Mouse (Mus musculus) midbrain, embryonic 11.5 days (tissue): ENCODE measurements around the gene Aak1. TPM values are rescaled to one million over a fixed set of nuclear protein-coding genes. Genes with fewer than 3 reads are reported as not detected.

Experiments used
- ATAC-seq: fragments of 200-750 bp; cut with Nextera tagmentation; 2 replicates; pipeline ENCODE4 v1.8.0; 2017; ENCODE audit warnings: moderate TSS enrichment, moderate library complexity; ENCODE audit not compliant: low FRiP score
- DNase-seq: peaks from one replicate; pipeline ENCODE4 v3.0.0; 2015; ENCODE audit warnings: low spot score; ENCODE audit errors: missing footprints
- H3K27ac ChIP-seq: fragments of 300-500 bp; sonication (generic); 2 replicates; pipeline ENCODE4 v1.5.1; 2014; ENCODE audit warnings: low read depth, low read length
- H3K27me3 ChIP-seq: fragments of 300-500 bp; sonication (generic); 2 replicates; pipeline ENCODE4 v1.6.1; 2014; ENCODE audit warnings: mild to moderate bottlenecking, low read length, moderate library complexity, mixed read lengths; ENCODE audit not compliant: control insufficient read depth, insufficient read depth
- H3K36me3 ChIP-seq: fragments of 300-500 bp; sonication (generic); 2 replicates; pipeline ENCODE4 v1.6.1; 2014; ENCODE audit warnings: mild to moderate bottlenecking, low read length, moderate library complexity, mixed read lengths; ENCODE audit not compliant: control insufficient read depth, insufficient read depth
- H3K4me1 ChIP-seq: fragments of 300-500 bp; sonication (generic); 2 replicates; pipeline ENCODE4 v1.6.1; 2014; ENCODE audit warnings: low read length; ENCODE audit not compliant: control insufficient read depth, insufficient read depth
- H3K4me2 ChIP-seq: fragments of 300-500 bp; sonication (generic); 2 replicates; pipeline ENCODE4 v1.6.1; 2014; ENCODE audit warnings: mild to moderate bottlenecking, moderate library complexity
- H3K4me3 ChIP-seq: fragments of 300-500 bp; sonication (generic); 2 replicates; pipeline ENCODE4 v1.5.1; 2014; ENCODE audit warnings: low read depth, low read length
- H3K9ac ChIP-seq: fragments of 300-500 bp; sonication (generic); 2 replicates; pipeline ENCODE4 v1.6.1; 2014; ENCODE audit warnings: low read length
- H3K9me3 ChIP-seq: fragments of 300-500 bp; sonication (generic); 2 replicates; pipeline ENCODE4 v1.6.1; 2016; ENCODE audit warnings: low read length; ENCODE audit not compliant: control insufficient read depth
- WGBS: fragments of 180-500 bp; shearing (Covaris S2); extraction: QIAGEN DNeasy Blood & Tissue Kit; methylation state at CpG from one replicate; pipeline ENCODE4 v1.1.7; 2014; 5-methylcytosine and 5-hydroxymethylcytosine counted together
- polyA plus RNA-seq: library from polyadenylated mRNA; unstranded; fragments of >200 nt; fragmentation: Nextera tagmentation; extraction: Ambion mirVana; gene quantifications from 2 replicates; pipeline ENCODE4 v1.2.1, GENCODE M21; 2014

The Aak1 gene
- polyA plus RNA-seq, 1 experiment from 2014 or later, result 17.1 TPM

DNA sequence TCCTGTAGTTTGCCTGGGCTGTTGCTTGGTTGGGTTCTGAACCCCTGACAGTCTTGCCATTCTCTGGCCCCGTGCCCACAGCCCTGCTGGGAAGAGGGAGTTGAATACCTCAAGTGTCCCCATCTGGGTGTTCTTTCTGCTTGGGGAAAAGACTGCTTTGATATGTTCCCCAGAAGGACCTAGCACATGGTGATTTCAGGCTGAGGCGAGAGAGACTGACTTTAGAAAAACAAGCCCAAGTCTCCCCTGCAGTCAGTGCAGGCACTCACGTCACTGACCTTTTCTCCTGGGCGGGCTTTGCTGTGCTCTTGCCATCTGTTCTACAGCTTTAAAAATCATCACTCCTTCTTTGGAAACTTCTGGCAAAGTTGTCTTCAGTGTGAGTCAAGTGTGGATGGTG, 67.9 kb downstream of the Aak1 start:
- Histone ChIP-seq H3K4me2 (no peak overlapping the region), H3K27me3 (no peaks in the 10 kb centered on the region), H3K36me3 (no peaks in the 10 kb centered on the region), H3K9ac (no peak overlapping the region), H3K27ac (no peak overlapping the region), H3K4me1 (no peaks in the 10 kb centered on the region), H3K4me3 (no peak overlapping the region), H3K9me3 (no peaks in the 10 kb centered on the region)
- no peak for DNase-seq
- 83% methylated on average over 4 of the region's 4 CpGs for WGBS
- no peak for ATAC-seq

DNA sequence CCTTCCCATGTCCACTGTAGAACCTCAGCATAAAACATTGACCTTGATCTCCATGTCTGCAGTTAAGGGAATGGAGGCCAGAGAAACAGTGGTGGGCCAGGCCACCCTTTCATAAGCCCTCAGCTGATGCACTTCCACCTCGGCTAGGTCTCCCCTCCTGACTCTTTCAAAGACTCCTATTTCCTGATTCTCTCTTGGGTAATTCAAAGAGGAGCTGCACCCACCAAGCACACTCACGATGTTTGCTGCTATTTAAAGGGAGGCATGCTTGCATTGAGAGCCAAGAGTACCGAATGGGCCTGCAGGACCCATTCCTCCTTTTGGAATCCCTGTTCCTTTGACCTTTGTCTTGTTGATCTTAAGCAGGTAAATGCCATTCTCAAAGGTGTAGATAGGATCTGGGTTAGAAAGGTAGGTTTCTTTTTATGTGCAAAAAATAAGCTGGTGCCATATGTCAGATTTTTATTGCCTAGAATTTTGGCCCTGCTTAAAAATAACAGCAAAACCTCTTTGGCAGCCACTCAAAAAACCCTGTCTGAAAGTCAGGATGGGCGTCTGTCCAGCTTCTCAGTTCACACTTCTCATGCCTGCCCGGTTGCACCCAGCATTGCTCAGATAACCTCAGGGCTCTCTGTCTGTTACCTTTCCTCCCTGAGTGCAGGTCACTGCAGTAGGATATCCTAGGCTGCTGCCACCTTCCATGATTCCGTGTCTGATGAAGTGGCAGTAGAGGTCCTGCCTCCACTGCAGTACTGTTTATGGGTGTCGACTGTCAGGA, 68.9 kb downstream of the Aak1 start:
- no peaks in the 10 kb centered on the region for H3K27me3 ChIP-seq
- no peak overlapping the region for H3K4me3 ChIP-seq
- H3K4me1 ChIP-seq, result no peaks in the 10 kb centered on the region
- H3K4me2 ChIP-seq, result no peak overlapping the region
- ATAC-seq (no peak), DNase-seq (no peak)
- H3K9me3 ChIP-seq, result no peaks in the 10 kb centered on the region
- H3K27ac ChIP-seq, result no peak overlapping the region
- H3K9ac ChIP-seq, result no peak overlapping the region
- no peaks in the 10 kb centered on the region for H3K36me3 ChIP-seq
- WGBS, result 85% methylated on average over 7 of the region's 7 CpGs

- Histone ChIP-seq H3K4me3 (no peak overlapping the region), H3K4me1 (no peaks in the 10 kb centered on the region), H3K27ac (no peak overlapping the region), H3K9ac (no peak overlapping the region), H3K36me3 (no peaks in the 10 kb centered on the region), H3K27me3 (no peaks in the 10 kb centered on the region), H3K9me3 (no peaks in the 10 kb centered on the region), H3K4me2 (no peak overlapping the region)
- 25% methylated on average over 4 of the region's 4 CpGs for WGBS
- DNase-seq (no peak), ATAC-seq (no peak)
These were observed 72.6 kb downstream of the Aak1 start for GRCm38 (mm10) chr6:86921880-86922279.

- Histone ChIP-seq H3K36me3 (no peaks in the 10 kb centered on the region), H3K4me3 (no peak overlapping the region), H3K9me3 (no peaks in the 10 kb centered on the region), H3K27me3 (no peaks in the 10 kb centered on the region), H3K27ac (no peak overlapping the region), H3K9ac (no peak overlapping the region), H3K4me1 (no peaks in the 10 kb centered on the region), H3K4me2 (no peak overlapping the region)
- DNase-seq (no peak), ATAC-seq (no peak)
- 90% methylated on average over 4 of the region's 4 CpGs for WGBS
These were observed 75.4 kb downstream of the Aak1 start for GRCm38 (mm10) chr6:86924746-86925145.

- H3K4me2 ChIP-seq, result no peak overlapping the region
- no peaks in the 10 kb centered on the region for H3K4me1 ChIP-seq
- no peaks in the 10 kb centered on the region for H3K27me3 ChIP-seq
- DNase-seq (no peak), ATAC-seq (no peak)
- WGBS, result 75% methylated on average over 5 of the region's 5 CpGs
- H3K27ac ChIP-seq, result no peak overlapping the region
- peaks cover 8% of the 10 kb centered on the region for H3K9me3 ChIP-seq
- no peak overlapping the region for H3K4me3 ChIP-seq
- no peak overlapping the region for H3K9ac ChIP-seq
- H3K36me3 ChIP-seq, result peaks cover 17% of the 10 kb centered on the region
These were observed 85.2 kb downstream of the Aak1 start for GRCm38 (mm10) chr6:86934541-86934940.

DNA sequence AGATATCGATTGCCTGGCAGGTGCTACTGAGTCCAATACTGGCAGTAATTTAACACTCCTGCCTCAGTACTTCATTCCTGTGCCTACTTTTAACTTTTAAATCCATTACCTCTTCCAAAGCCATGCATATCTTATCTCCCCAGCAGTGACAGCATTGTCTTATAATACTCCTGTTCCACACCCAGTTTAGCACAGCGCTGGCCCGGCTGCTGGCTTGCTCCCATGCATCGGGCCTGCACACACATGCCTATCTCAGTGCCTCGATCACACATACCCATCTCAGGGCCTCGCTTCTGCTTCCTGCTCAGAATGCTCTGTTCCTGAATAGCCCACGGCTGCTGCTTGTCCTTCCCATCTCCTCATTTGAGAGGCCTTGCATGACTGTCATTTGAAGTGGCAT, 90.5 kb downstream of the Aak1 start:
- Histone ChIP-seq H3K9me3 (peaks cover 8% of the 10 kb centered on the region), H3K36me3 (peaks cover 22% of the 10 kb centered on the region), H3K4me3 (no peak overlapping the region), H3K9ac (no peak overlapping the region), H3K4me1 (no peaks in the 10 kb centered on the region), H3K4me2 (no peak overlapping the region), H3K27ac (no peak overlapping the region), H3K27me3 (no peaks in the 10 kb centered on the region)
- 93% methylated on average over 7 of the region's 7 CpGs for WGBS
- ATAC-seq (no peak), DNase-seq (no peak)

DNA sequence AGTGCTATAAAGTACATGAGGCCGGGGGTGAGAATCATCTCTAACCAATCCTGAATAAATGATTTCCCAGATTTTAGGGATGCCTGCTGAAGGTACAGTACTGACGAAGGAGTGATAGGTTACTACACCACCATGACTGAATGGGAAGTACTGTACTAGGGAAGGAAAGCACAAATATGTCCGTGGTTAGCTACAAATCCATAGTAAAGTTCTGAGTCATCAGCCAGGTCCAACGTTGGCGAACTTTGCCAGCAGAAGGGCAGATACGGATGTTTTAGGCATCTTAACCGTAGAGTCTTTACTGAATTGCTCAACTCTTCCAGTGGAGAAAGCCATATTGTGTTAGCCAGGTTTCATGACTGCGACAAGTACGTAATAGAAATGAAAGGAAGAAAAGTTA, 91.6 kb downstream of the Aak1 start:
- H3K4me3 ChIP-seq, result no peak overlapping the region
- DNase-seq, result no peak
- no peaks in the 10 kb centered on the region for H3K27me3 ChIP-seq
- H3K36me3 ChIP-seq, result peaks cover 14% of the 10 kb centered on the region
- H3K9ac ChIP-seq, result no peak overlapping the region
- no peak for ATAC-seq
- H3K9me3 ChIP-seq, result peaks cover under 1% of the 10 kb centered on the region
- H3K4me2 ChIP-seq, result no peak overlapping the region
- H3K27ac ChIP-seq, result no peak overlapping the region
- 93% methylated on average over 9 of the region's 9 CpGs for WGBS
- H3K4me1 ChIP-seq, result no peaks in the 10 kb centered on the region

DNA sequence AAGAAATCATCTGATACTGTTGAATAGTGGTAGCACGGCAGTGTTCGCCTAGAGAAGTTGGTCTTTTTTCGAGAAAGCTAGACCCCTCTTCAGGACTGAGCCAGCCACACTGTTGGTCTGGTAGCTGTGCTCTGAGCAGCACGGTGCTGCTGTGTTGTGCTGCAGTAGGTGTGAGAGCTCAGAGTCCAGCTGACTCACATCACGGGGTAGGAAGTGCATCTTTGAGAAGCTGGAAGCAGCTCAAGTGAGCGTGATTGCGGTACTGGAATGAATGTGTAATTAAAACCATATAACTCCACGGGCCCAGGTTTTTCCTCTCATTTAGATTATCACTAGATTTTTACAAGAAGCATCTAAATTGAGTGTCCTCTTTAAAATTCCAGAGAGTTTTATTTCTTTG, 97.8 kb downstream of the Aak1 start:
- no peak overlapping the region for H3K9ac ChIP-seq
- H3K4me2 ChIP-seq, result no peak overlapping the region
- H3K36me3 ChIP-seq, result peaks cover 3% of the 10 kb centered on the region; the same call in 1 of the 2 replicates
- no peak overlapping the region for H3K27ac ChIP-seq
- DNase-seq, result no peak
- no peaks in the 10 kb centered on the region for H3K9me3 ChIP-seq
- no peak for ATAC-seq
- H3K4me1 ChIP-seq, result no peaks in the 10 kb centered on the region; the same call in 1 of the 2 replicates
- no peak overlapping the region for H3K4me3 ChIP-seq
- H3K27me3 ChIP-seq, result no peaks in the 10 kb centered on the region
- 86% methylated on average over 8 of the region's 8 CpGs for WGBS

DNA sequence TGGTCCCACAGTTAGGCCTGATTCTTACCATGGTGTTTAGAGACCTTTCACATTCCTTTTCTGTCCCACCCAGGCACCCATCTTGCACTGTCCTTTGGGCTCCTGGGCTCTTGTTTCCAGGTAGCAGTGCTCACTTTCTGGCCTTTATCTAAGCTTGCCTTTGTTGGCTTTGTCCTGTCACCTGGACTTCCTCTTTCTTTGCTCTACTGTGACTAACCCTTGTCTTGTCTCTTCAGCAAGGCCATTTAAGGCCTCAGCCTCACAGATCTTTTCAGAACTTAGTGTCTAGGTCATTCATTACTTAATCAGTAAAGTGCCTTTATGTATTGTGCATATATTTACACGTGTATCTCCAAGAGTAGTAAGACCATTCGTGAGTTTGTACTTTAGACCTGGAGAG, 99.4 kb downstream of the Aak1 start:
- DNase-seq, result no peak
- H3K9ac ChIP-seq, result no peak overlapping the region
- no peak overlapping the region for H3K27ac ChIP-seq
- H3K27me3 ChIP-seq, result no peaks in the 10 kb centered on the region
- H3K36me3 ChIP-seq, result peaks cover 3% of the 10 kb centered on the region; the same call in 1 of the 2 replicates
- H3K9me3 ChIP-seq, result no peaks in the 10 kb centered on the region
- H3K4me2 ChIP-seq, result no peak overlapping the region
- no peaks in the 10 kb centered on the region; the same call in 1 of the 2 replicates for H3K4me1 ChIP-seq
- ATAC-seq, result no peak
- H3K4me3 ChIP-seq, result no peak overlapping the region
- WGBS, result 87% methylated on average over 2 of the region's 2 CpGs
